Mouse (Mus musculus) embryo, embryonic 11.5 days (tissue): ENCODE data around the gene Atp6v1e2.

Source experiments
- DNase-seq: peaks from one replicate; pipeline ENCODE4 v3.0.0-alpha.2; 2012; ENCODE audit warnings: low read depth, low spot score

The Atp6v1e2 gene

GRCm38 (mm10) chr17:86915540-86915939, 32.2 kb downstream of the Atp6v1e2 start:
- DNase-seq, result no peak

- DNase-seq, result no peak
Measured at GRCm38 (mm10) chr17:86913003-86913607, 34.6 kb downstream of the Atp6v1e2 start.

GRCm38 (mm10) chr17:86911261-86911660, 36.4 kb downstream of the Atp6v1e2 start:
- DNase-seq, result no peak

- DNase-seq, result no peak
Measured at GRCm38 (mm10) chr17:86909733-86910495, 37.8 kb downstream of the Atp6v1e2 start.

- no peak for DNase-seq
Measured at GRCm38 (mm10) chr17:86908316-86908715, 39.4 kb downstream of the Atp6v1e2 start.

GRCm38 (mm10) chr17:86907092-86907491, 40.6 kb downstream of the Atp6v1e2 start:
- no peak for DNase-seq

GRCm38 (mm10) chr17:86906601-86907000, 41.1 kb downstream of the Atp6v1e2 start:
- no peak for DNase-seq

- peak; percentile 75 for DNase-seq
Measured at GRCm38 (mm10) chr17:86906136-86906461, 41.6 kb downstream of the Atp6v1e2 start.

- peak; percentile 27 for DNase-seq
Measured at GRCm38 (mm10) chr17:86905297-86906135, 42.2 kb downstream of the Atp6v1e2 start.

- DNase-seq, result no peak
Measured at GRCm38 (mm10) chr17:86904206-86904605, 43.5 kb downstream of the Atp6v1e2 start.

GRCm38 (mm10) chr17:86903596-86903995, 44.1 kb downstream of the Atp6v1e2 start:
- DNase-seq, result no peak

- no peak for DNase-seq
Measured at GRCm38 (mm10) chr17:86902399-86903067, 45.2 kb downstream of the Atp6v1e2 start.

GRCm38 (mm10) chr17:86900564-86900963, 47.1 kb downstream of the Atp6v1e2 start:
- no peak for DNase-seq

- no peak for DNase-seq
Measured at GRCm38 (mm10) chr17:86899821-86900220, 47.9 kb downstream of the Atp6v1e2 start.

- DNase-seq, result no peak
Measured at GRCm38 (mm10) chr17:86897486-86898165, 50.1 kb downstream of the Atp6v1e2 start.

- DNase-seq, result no peak
Measured at GRCm38 (mm10) chr17:86895191-86895590, 52.5 kb downstream of the Atp6v1e2 start.
